Mouse (Mus musculus) neutrophil, adult 65 days (primary cell): Measurements from ENCODE around the gene Tk2. TPM values are rescaled to one million over a fixed set of nuclear protein-coding genes. Genes with fewer than 3 reads are reported as not detected.

ENCODE experiments used
- total RNA-seq: library from RNA; stranded (reverse); gene quantifications from 2 replicates; pipeline ENCODE4 v1.2.4, GENCODE M21; 2023

The Tk2 gene
- total RNA-seq = 43.5 and 48.0 TPM in 2 replicates

DNA sequence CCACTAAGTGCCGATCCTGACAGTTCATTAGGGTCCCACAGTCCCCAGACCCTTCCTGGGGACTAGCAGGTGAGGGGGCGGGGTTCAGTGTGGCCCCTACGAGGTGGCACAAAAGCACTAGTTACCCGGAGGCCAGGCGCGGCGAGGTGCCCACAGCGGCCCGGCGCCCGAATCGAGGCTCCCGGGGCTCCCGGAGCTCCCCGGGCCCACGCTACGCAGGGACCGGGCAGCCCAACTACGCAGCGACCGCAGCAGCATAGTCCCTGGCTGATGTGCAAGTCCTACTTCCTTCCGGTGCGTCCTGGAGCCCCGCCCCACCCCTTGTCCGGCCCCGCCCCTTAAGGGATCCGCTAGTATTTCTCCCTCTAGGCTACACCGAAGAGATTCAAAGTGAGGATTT lies at the start of gene Tk2:
TSS of gene Tk2 (minus strand) at position 283 of the 400 bp plus-strand sequence.

DNA sequence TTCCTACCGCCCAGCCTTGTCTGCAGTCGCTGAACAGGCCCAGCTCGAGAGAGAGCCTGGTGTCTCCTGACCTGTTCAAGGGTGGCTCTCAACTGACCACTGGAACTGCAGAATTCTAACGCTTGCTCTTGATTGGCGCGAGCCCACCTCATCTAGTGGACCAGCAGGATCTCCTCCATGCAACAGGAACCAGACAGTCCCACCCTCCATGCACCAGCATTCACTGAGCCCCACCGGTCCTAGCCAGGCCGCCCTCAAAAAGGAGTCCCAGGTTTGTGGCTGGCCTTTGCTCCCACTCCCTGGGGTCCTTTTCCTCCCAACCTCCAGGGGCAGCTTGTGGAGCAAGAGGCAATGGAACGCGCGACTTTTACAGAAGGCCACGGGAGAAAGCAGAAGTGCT lies 44.7 kb upstream of the Tk2 start, which contains the start of gene Cmtm2a:
TSS of gene Cmtm2a (minus strand) at position 101 of the 400 bp plus-strand sequence.

DNA sequence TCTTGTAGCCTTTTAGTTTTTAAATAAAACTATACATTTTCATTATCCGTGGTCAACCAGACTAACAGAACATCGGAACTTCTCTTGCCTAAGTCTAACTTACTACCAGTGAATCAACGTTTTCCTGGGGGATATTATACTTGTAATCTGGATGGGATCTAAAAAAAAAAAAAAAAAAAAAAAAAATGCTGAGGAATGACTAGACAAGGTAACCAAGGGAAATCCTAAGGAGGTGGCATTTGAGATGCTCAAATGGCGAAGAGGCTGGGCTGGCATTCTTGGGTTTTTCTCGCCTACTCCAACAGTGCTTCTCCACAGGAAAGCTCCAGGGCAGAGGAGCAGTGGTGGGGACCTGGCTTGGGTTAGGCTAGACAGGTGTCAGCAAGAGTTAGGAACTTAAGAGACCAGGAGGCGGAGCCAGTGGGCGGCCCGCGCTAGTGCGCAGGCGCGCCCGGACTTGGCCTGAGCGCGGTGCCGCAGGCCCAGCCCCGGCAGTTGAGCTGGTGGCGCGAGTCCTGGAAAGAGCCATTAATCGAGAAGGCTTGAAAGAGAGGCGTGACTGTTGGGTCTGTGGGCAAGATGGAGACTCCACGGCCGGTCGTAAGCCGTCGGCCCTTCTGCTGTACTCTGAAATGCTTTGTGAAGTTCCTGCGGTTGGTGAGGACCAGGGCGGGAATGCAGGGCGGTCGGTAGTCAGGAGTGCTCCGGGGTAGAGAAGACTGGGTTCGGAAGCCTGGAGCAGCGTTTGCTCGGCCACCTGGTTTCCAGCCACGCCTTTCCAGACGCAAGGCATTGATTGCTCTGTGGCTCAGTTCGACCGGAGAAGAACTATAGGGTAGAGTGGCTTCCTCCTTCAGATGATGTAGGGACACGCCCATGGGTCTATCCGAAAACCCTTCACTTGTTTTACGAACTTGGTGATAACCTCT lies 2.3 kb upstream of the Tk2 start, which contains the start of gene Cklf:
TSS of gene Cklf (plus strand) at position 423 of the 929 bp plus-strand sequence.

Other genes starting within 250 kb of the Tk2 start
- 0.13 and 0.16 TPM in 2 replicates for gene Cdh5, start 146.9 kb downstream of the Tk2 start, total RNA-seq
- not detected in 2 replicates for gene Bean1, start 78.1 kb downstream of the Tk2 start, total RNA-seq
- gene Cklf, start 2.3 kb upstream of the Tk2 start, total RNA-seq = 92.3 and 95.2 TPM in 2 replicates
- gene Cmtm2a, start 44.6 kb upstream of the Tk2 start, total RNA-seq = not detected in 2 replicates
- gene Gm45711, start 61.5 kb upstream of the Tk2 start, total RNA-seq = not detected in 2 replicates
- gene Cmtm1, start 61.6 kb upstream of the Tk2 start, total RNA-seq = not detected in 2 replicates
- not detected in 2 replicates for gene Gm11020, start 73.0 kb upstream of the Tk2 start, total RNA-seq
- not detected in 2 replicates for gene Cmtm2b, start 73.7 kb upstream of the Tk2 start, total RNA-seq
- gene Cmtm3, start 90.9 kb upstream of the Tk2 start, total RNA-seq = 22.2 and 26.6 TPM in 2 replicates
- 0.20 and 0.44 TPM in 2 replicates for gene Cmtm4, start 147.2 kb upstream of the Tk2 start, total RNA-seq
- gene Dync1li2, start 194.5 kb upstream of the Tk2 start, total RNA-seq = 49.2 and 90.2 TPM in 2 replicates